Mouse (Mus musculus) forebrain, postnatal 0 days (tissue): ENCODE measurements around the gene Extl1. TPM values are rescaled to one million over a fixed set of nuclear protein-coding genes. Genes with fewer than 3 reads are reported as not detected.

Experiments used
- ATAC-seq: fragments of 200-750 bp; cut with Nextera tagmentation; 2 replicates; pipeline ENCODE4 v1.8.0; 2017; ENCODE audit warnings: mild to moderate bottlenecking, moderate library complexity
- DNase-seq: peaks from one replicate; pipeline ENCODE4 v3.0.0-alpha.2; 2015
- H3K27ac ChIP-seq: fragments of 300-500 bp; sonication (generic); 2 replicates; pipeline ENCODE4 v1.5.1; 2014; ENCODE audit warnings: low read depth, mild to moderate bottlenecking, antibody characterized with exemption, low read length, moderate library complexity, mixed read lengths
- H3K27me3 ChIP-seq: fragments of 300-500 bp; sonication (generic); 2 replicates; pipeline ENCODE4 v1.6.1; 2014; ENCODE audit warnings: mild to moderate bottlenecking, low read length, mixed read lengths; ENCODE audit not compliant: insufficient read depth
- H3K36me3 ChIP-seq: fragments of 300-500 bp; sonication (generic); 2 replicates; pipeline ENCODE4 v1.6.1; 2014; ENCODE audit warnings: mild to moderate bottlenecking, moderate library complexity; ENCODE audit not compliant: insufficient read depth
- H3K4me1 ChIP-seq: fragments of 300-500 bp; sonication (generic); 2 replicates; pipeline ENCODE4 v1.6.1; 2014; ENCODE audit warnings: antibody characterized with exemption; ENCODE audit not compliant: insufficient read depth
- H3K4me2 ChIP-seq: fragments of 300-500 bp; sonication (generic); 2 replicates; pipeline ENCODE4 v1.6.1; 2014; ENCODE audit warnings: low read depth, mild to moderate bottlenecking, moderate library complexity
- H3K4me3 ChIP-seq: fragments of 300-500 bp; sonication (generic); 2 replicates; pipeline ENCODE4 v1.5.1; 2014; ENCODE audit warnings: low read depth, low read length, mixed read lengths
- H3K9ac ChIP-seq: fragments of 300-500 bp; sonication (generic); 2 replicates; pipeline ENCODE4 v1.6.1; 2014; ENCODE audit warnings: mild to moderate bottlenecking
- H3K9me3 ChIP-seq: fragments of 300-500 bp; sonication (generic); 2 replicates; pipeline ENCODE4 v1.6.1; 2016; ENCODE audit warnings: low read length
- CTCF ChIP-seq: sonication (generic); IDR thresholded peaks from 2 replicates; pipeline ENCODE4 v1.5.1; 2016; ENCODE audit warnings: antibody characterized with exemption, control low read depth, low read depth
- WGBS: fragments of 180-500 bp; shearing (Covaris S2); extraction: QIAGEN DNeasy Blood & Tissue Kit; methylation state at CpG from one replicate; pipeline ENCODE4 v1.1.7; 2014; 5-methylcytosine and 5-hydroxymethylcytosine counted together
- polyA plus RNA-seq: library from polyadenylated mRNA; unstranded; fragments of >200 nt; fragmentation: Nextera tagmentation; extraction: Ambion mirVana; gene quantifications from 2 replicates; pipeline ENCODE4 v1.2.1, GENCODE M21; 2015
- total RNA-seq: library from RNA; depleted of rRNA; stranded (reverse); fragments of >200 nt; gene quantifications from 2 replicates; pipeline ENCODE4 v1.2.3, GENCODE M21; 2014

The Extl1 gene
- total and polyA plus RNA-seq, 2 experiments from 2014 or later: 0.95 to 1.2 TPM

- no peaks in the 10 kb centered on the region for H3K4me1 ChIP-seq
- H3K27ac ChIP-seq: no peak overlapping the region
- DNase-seq: no peak
- TF ChIP-seq CTCF: no peak
- 75% methylated on average over 4 of the region's 4 CpGs for WGBS
- no peak overlapping the region for H3K4me2 ChIP-seq
- H3K9me3 ChIP-seq: no peaks in the 10 kb centered on the region
- no peaks in the 10 kb centered on the region for H3K36me3 ChIP-seq
- ATAC-seq: no peak
- H3K27me3 ChIP-seq: no peaks in the 10 kb centered on the region
- H3K9ac ChIP-seq: no peak overlapping the region
- H3K4me3 ChIP-seq: no peak overlapping the region
Measured at GRCm38 (mm10) chr4:134314081-134314655, 69.5 kb downstream of the Extl1 start.

- no peak overlapping the region for H3K4me2 ChIP-seq
- DNase-seq (no peak), ATAC-seq (no peak)
- H3K27ac ChIP-seq: no peak overlapping the region
- H3K4me1 ChIP-seq: no peaks in the 10 kb centered on the region
- no peak overlapping the region for H3K9ac ChIP-seq
- peak; percentile 41 for TF ChIP-seq CTCF
- H3K9me3 ChIP-seq: no peaks in the 10 kb centered on the region
- no peaks in the 10 kb centered on the region for H3K27me3 ChIP-seq
- WGBS: 94% methylated on average over 6 of the region's 6 CpGs
- no peak overlapping the region for H3K4me3 ChIP-seq
- H3K36me3 ChIP-seq: no peaks in the 10 kb centered on the region
Measured at GRCm38 (mm10) chr4:134312901-134313300, 70.7 kb downstream of the Extl1 start.

DNA sequence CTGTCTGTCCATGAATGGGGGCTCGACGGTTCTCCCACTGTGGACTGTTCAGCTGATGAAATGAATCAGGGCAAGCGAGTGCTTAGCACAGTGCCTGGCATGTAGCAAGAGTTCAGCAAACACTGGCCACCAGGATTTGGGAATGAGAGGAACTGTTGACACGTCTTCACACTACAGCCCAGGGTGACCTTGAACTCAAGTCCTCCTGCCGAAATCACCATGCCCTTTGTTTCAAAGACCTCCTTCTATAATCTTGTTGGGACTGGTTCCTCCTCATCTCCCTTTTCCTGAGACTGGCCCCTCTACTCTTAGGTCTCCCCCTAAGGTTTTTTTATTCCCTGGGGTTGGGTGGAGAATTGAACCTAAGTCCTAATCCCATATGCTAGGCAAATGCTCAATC is 71.3 kb downstream of the Extl1 start:
- Histone ChIP-seq H3K4me1 (peaks cover 3% of the 10 kb centered on the region), H3K27ac (no peak overlapping the region), H3K4me3 (no peak overlapping the region), H3K9ac (no peak overlapping the region), H3K27me3 (no peaks in the 10 kb centered on the region), H3K9me3 (no peaks in the 10 kb centered on the region), H3K4me2 (no peak overlapping the region), H3K36me3 (no peaks in the 10 kb centered on the region)
- DNase-seq (no peak), ATAC-seq (no peak)
- TF ChIP-seq CTCF: no peak
- WGBS: 93% methylated on average over 5 of the region's 5 CpGs

DNA sequence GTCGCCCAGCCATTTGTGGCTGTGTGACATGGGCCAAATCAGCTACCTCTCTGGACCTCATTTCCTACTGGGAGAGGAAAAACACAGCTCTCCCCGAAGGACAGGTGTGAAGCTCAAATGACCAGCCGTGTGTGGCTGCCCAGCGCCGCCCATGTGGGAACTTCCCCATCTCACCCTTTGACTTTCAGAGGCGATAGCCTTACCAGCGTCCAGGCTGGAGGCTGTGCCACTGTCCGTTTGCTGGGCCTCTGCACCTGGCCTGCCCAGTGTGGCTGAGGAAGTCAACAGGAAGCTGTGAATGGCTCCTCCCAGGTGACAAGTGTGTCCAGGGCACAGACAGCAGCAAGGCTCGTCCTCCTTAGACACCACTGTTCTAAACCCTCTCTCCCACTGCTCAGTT is 71.9 kb downstream of the Extl1 start:
- Histone ChIP-seq H3K36me3 (no peaks in the 10 kb centered on the region), H3K9ac (no peak overlapping the region), H3K27me3 (no peaks in the 10 kb centered on the region), H3K9me3 (no peaks in the 10 kb centered on the region), H3K27ac (no peak overlapping the region), H3K4me2 (no peak overlapping the region), H3K4me1 (peaks cover 5% of the 10 kb centered on the region), H3K4me3 (no peak overlapping the region)
- TF ChIP-seq CTCF: no peak
- DNase-seq (no peak), ATAC-seq (no peak)
- WGBS: 90% methylated on average over 9 of the region's 9 CpGs

- TF ChIP-seq CTCF: no peak
- no peak overlapping the region for H3K9ac ChIP-seq
- no peak overlapping the region for H3K27ac ChIP-seq
- 93% methylated on average over 9 of the region's 9 CpGs for WGBS
- H3K27me3 ChIP-seq: no peaks in the 10 kb centered on the region
- no peak overlapping the region for H3K4me3 ChIP-seq
- ATAC-seq: no peak
- no peaks in the 10 kb centered on the region for H3K9me3 ChIP-seq
- no peaks in the 10 kb centered on the region for H3K36me3 ChIP-seq
- no peak overlapping the region for H3K4me2 ChIP-seq
- H3K4me1 ChIP-seq: peaks cover 5% of the 10 kb centered on the region
- DNase-seq: no peak
Measured at GRCm38 (mm10) chr4:134310656-134311055, 73.0 kb downstream of the Extl1 start.

DNA sequence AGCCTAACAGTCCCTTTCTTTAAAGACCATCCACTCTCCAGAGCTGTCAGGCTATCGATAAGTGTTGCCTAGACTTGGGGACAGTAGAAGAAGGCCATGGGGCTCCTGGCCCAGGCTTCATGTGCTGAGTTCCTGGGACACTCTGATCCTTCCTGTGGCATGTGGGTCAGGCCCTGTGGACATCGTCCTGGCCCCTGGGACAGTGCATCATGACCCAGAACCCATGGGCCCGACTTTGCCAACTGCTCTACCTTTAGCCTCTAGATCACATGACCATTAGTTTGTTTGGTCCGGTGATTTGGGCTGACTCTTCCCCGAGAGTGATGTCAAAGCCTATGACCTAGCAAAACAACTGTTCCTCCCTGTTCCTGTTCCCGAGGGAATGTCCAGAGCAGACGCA is 73.5 kb downstream of the Extl1 start:
- Histone ChIP-seq H3K36me3 (no peaks in the 10 kb centered on the region), H3K4me3 (no peak overlapping the region), H3K9ac (no peak overlapping the region), H3K27me3 (no peaks in the 10 kb centered on the region), H3K9me3 (no peaks in the 10 kb centered on the region), H3K4me2 (no peak overlapping the region), H3K4me1 (peaks cover 5% of the 10 kb centered on the region), H3K27ac (no peak overlapping the region)
- DNase-seq (no peak), ATAC-seq (no peak)
- TF ChIP-seq CTCF: no peak
- 92% methylated on average over 7 of the region's 7 CpGs for WGBS

- Histone ChIP-seq H3K9ac (peak overlapping the region; percentile 22; the same call in 1 of the 2 replicates), H3K9me3 (no peaks in the 10 kb centered on the region), H3K4me1 (peaks cover 5% of the 10 kb centered on the region), H3K4me2 (peak overlapping the region; percentile 42), H3K27ac (peak overlapping the region; percentile 70; the same call in 1 of the 2 replicates), H3K27me3 (no peaks in the 10 kb centered on the region), H3K4me3 (no peak overlapping the region), H3K36me3 (no peaks in the 10 kb centered on the region)
- WGBS: 17% methylated on average over 12 of the region's 12 CpGs
- DNase-seq: peak; percentile 76
- ATAC-seq: peak; percentile 94
- peak; percentile 60 for TF ChIP-seq CTCF
Measured at GRCm38 (mm10) chr4:134307367-134308072, 76.1 kb downstream of the Extl1 start.
